Mouse (Mus musculus): Measurements from ENCODE around the gene Olfr196. TPM values are rescaled to one million over a fixed set of nuclear protein-coding genes. Genes with fewer than 3 reads are reported as not detected.

The Olfr196 gene
- not detected in 2 replicates for polyA plus RNA-seq (2021; fragmentation: Nextera tagmentation)
- long read RNA-seq, experiment 1 = 0 reads
- long read RNA-seq, experiment 2 = 0 reads

DNA sequence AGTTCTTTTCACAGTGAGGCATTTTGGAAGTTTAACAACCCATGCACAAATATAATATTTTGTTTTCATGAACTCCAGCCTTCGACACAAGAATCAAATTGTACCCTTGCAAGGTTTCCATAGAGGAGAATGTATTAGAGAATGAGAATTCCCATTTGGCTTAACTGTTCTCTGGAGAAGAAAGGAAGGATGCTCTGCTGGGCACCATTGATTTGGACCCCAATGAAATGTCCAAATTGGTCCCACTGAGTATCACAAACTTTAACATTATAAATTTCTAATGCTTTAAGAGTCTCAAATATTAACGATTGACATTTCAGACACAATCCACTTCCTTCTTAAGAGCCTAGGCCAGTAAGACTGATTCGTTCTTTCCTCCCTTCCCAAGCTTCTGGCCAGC, at the start of gene Olfr196:
Olfr196 (minus strand) TSS at position 101 of the 400 bp plus-strand sequence.

DNA sequence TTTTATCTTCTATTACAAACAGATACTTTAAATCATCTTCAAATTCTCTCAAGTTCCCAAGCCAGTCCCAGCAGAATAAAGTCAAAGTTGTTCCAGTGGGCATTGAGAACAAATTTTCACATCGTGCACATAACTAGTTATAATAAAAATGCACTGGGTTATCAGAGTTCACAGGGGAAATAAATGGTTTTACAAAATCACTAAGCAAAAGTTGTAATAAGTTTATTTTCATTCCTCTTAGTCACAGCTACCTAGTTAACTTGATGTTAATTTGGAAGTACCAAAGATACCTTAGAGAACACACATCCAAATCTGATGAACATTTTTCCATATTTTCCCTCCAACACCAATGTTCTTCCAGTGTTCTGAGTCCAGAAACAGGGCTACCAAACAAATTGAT, 49.4 kb upstream of the Olfr196 start, which contains the start of gene Olfr199:
Olfr199 (minus strand) TSS at position 101 of the 400 bp plus-strand sequence.

GRCm38 (mm10) chr16:59203433-59203832, 33.2 kb upstream of the Olfr196 start, which contains the start of gene Olfr198:
Gene Olfr198 (minus strand): TSS chr16:59203533.

GRCm38 (mm10) chr16:59146746-59147145, 23.5 kb downstream of the Olfr196 start, which contains the start of gene Olfr195:
Gene Olfr195 (plus strand): TSS chr16:59147046.

GRCm38 (mm10) chr16:59120969-59121368, 49.3 kb downstream of the Olfr196 start, which contains the start of gene Olfr194:
Gene Olfr194 (minus strand): TSS chr16:59121069.

Other genes starting within 250 kb of the Olfr196 start
- not detected in 2 replicates for gene Olfr181, start 241.7 kb downstream of the Olfr196 start, polyA plus RNA-seq (2021; fragmentation: Nextera tagmentation)
- gene Olfr180, start 241.1 kb downstream of the Olfr196 start, polyA plus RNA-seq (2021; fragmentation: Nextera tagmentation) = not detected in 2 replicates
- not detected in 2 replicates for gene Olfr183, start 175.1 kb downstream of the Olfr196 start, polyA plus RNA-seq (2021; fragmentation: Nextera tagmentation)
- not detected in 2 replicates for gene Olfr186, start 140.2 kb downstream of the Olfr196 start, polyA plus RNA-seq (2021; fragmentation: Nextera tagmentation)
- gene Olfr187, start 130.7 kb downstream of the Olfr196 start, polyA plus RNA-seq (2021; fragmentation: Nextera tagmentation) = not detected in 2 replicates
- not detected in 2 replicates for gene Olfr190, start 92.4 kb downstream of the Olfr196 start, polyA plus RNA-seq (2021; fragmentation: Nextera tagmentation)
- not detected in 2 replicates for gene Olfr191, start 80.6 kb downstream of the Olfr196 start, polyA plus RNA-seq (2021; fragmentation: Nextera tagmentation)
- not detected in 2 replicates for gene Olfr193, start 58.6 kb downstream of the Olfr196 start, polyA plus RNA-seq (2021; fragmentation: Nextera tagmentation)
- not detected in 2 replicates for gene Olfr194, start 49.4 kb downstream of the Olfr196 start, polyA plus RNA-seq (2021; fragmentation: Nextera tagmentation)
- not detected in 2 replicates for gene Olfr195, start 23.4 kb downstream of the Olfr196 start, polyA plus RNA-seq (2021; fragmentation: Nextera tagmentation)
- gene Olfr198, start 33.1 kb upstream of the Olfr196 start, polyA plus RNA-seq (2021; fragmentation: Nextera tagmentation) = not detected in 2 replicates
- gene Olfr199, start 49.3 kb upstream of the Olfr196 start, polyA plus RNA-seq (2021; fragmentation: Nextera tagmentation) = not detected in 2 replicates
- gene Olfr201, start 102.2 kb upstream of the Olfr196 start, polyA plus RNA-seq (2021; fragmentation: Nextera tagmentation) = not detected in 2 replicates
- not detected in 2 replicates for gene Olfr202, start 116.3 kb upstream of the Olfr196 start, polyA plus RNA-seq (2021; fragmentation: Nextera tagmentation)
- not detected in 2 replicates for gene Olfr203, start 128.4 kb upstream of the Olfr196 start, polyA plus RNA-seq (2021; fragmentation: Nextera tagmentation)
- not detected in 2 replicates for gene Olfr204, start 147.8 kb upstream of the Olfr196 start, polyA plus RNA-seq (2021; fragmentation: Nextera tagmentation)
- not detected in 2 replicates for gene Olfr205, start 160.7 kb upstream of the Olfr196 start, polyA plus RNA-seq (2021; fragmentation: Nextera tagmentation)
- gene Olfr206, start 178.8 kb upstream of the Olfr196 start, polyA plus RNA-seq (2021; fragmentation: Nextera tagmentation) = not detected in 2 replicates
- gene Olfr209, start 193.5 kb upstream of the Olfr196 start, polyA plus RNA-seq (2021; fragmentation: Nextera tagmentation) = not detected in 2 replicates
- not detected in 2 replicates for gene Gabrr3, start 236.9 kb upstream of the Olfr196 start, polyA plus RNA-seq (2021; fragmentation: Nextera tagmentation)